Mouse (Mus musculus) forebrain, embryonic 14.5 days (tissue): Measurements from ENCODE around the gene Smok2b. TPM values are rescaled to one million over a fixed set of nuclear protein-coding genes. Genes with fewer than 3 reads are reported as not detected.
"Not testable (repeated sequence)": the region's sequence is repeated elsewhere in the genome, so short reads cannot be mapped to it uniquely, and the experiment has no call there.

Source experiments
- ATAC-seq: fragments of 200-750 bp; cut with Nextera tagmentation; 2 replicates; pipeline ENCODE4 v1.8.0; 2017; ENCODE audit warnings: mild to moderate bottlenecking, moderate library complexity
- DNase-seq: peaks from one replicate; pipeline ENCODE4 v3.0.0-alpha.2; 2015; ENCODE audit warnings: low spot score
- H3K27ac ChIP-seq: fragments of 300-500 bp; sonication (generic); 2 replicates; pipeline ENCODE4 v1.5.1; 2014; ENCODE audit warnings: low read depth, mild to moderate bottlenecking, control low read depth, low read length, moderate library complexity
- H3K27me3 ChIP-seq: fragments of 300-500 bp; sonication (generic); replicated peaks from 2 replicates; pipeline ENCODE4 v1.6.1; 2014; ENCODE audit warnings: low read length, control low read depth, mixed read lengths; ENCODE audit not compliant: control insufficient read depth, insufficient read depth
- H3K36me3 ChIP-seq: fragments of 300-500 bp; sonication (generic); 2 replicates; pipeline ENCODE4 v1.6.1; 2014; ENCODE audit warnings: low read length, control low read depth; ENCODE audit not compliant: control insufficient read depth, insufficient read depth
- H3K4me1 ChIP-seq: fragments of 300-500 bp; sonication (generic); 2 replicates; pipeline ENCODE4 v1.6.1; 2014; ENCODE audit warnings: antibody characterized with exemption, low read length, control low read depth; ENCODE audit not compliant: control insufficient read depth, insufficient read depth
- H3K4me2 ChIP-seq: fragments of 300-500 bp; sonication (generic); 2 replicates; pipeline ENCODE4 v1.6.1; 2014; ENCODE audit warnings: mild to moderate bottlenecking, control low read depth, low read length
- H3K4me3 ChIP-seq: fragments of 300-500 bp; sonication (generic); 2 replicates; pipeline ENCODE4 v1.5.1; 2014; ENCODE audit warnings: low read depth, low read length, control low read depth
- H3K9ac ChIP-seq: fragments of 300-500 bp; sonication (generic); 2 replicates; pipeline ENCODE4 v1.6.1; 2014; ENCODE audit warnings: mild to moderate bottlenecking, low read length, control low read depth, moderate library complexity
- H3K9me3 ChIP-seq: fragments of 300-500 bp; sonication (generic); replicated peaks from 2 replicates; pipeline ENCODE4 v1.6.1; 2016; ENCODE audit warnings: low read length, control low read depth, mixed read lengths; ENCODE audit not compliant: control insufficient read depth
- WGBS: fragments of 180-500 bp; shearing (Covaris S2); extraction: QIAGEN DNeasy Blood & Tissue Kit; methylation state at CpG from one replicate; pipeline ENCODE4 v1.1.7; 2014; 5-methylcytosine and 5-hydroxymethylcytosine counted together
- polyA plus RNA-seq: library from polyadenylated mRNA; unstranded; fragments of >200 nt; fragmentation: Nextera tagmentation; extraction: Ambion mirVana; gene quantifications from 2 replicates; pipeline ENCODE4 v1.2.1, GENCODE M21; 2014

Smok2b gene
- polyA plus RNA-seq, 1 experiment from 2014 or later = not detected

DNA sequence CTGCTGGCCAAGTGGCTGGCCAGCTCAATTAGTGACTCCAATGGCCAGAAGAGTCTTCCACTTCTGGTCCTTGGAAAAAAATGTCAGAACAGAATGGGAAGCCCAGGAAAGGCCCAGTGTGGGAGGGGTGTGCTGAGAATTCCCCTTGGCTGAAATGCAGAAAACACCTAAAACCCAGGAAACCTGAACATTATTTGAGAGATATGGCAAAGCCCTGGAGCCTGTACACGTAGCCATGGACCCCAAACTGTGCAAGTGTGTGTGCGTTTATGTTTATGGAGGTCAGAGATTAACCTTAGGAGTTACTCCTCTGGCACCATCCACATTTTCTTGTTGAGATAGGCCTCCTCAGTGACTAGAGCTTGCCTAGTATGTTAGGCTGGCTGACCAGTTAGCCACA, 31.2 kb upstream of the Smok2b start:
- 94% methylated on average over 2 of the region's 2 CpGs for WGBS
- H3K27me3 ChIP-seq, H3K4me2 ChIP-seq, H3K4me3 ChIP-seq, H3K4me1 ChIP-seq, H3K27ac ChIP-seq, H3K36me3 ChIP-seq, ATAC-seq, H3K9ac ChIP-seq, DNase-seq: not testable (repeated sequence)
- H3K9me3 ChIP-seq = peaks cover 20% of the 10 kb centered on the region

DNA sequence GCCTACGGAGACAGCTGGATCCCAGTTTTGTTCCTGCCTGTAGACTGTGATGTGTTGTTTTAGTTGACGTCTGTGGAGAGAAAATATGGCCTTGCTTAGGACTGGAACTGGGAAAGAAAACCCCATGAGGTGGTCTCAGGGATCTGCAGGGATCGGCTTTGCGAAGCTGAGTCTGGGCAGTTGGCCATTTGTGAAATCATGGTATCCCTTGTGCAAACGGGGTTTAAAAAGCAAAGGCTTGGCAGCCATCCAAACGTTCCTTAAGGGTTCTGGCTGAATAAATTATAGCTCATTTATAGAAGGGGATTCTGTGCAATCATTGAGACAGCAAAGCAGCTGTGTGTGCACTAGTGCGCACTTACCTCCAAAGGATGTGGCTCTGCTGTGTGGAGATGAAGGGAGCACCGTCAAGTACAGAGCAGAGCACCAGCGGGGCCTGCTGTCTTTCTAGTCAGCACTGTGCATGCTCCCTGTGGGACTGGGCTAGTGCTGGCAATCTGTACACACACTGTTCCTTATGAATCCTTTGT, 30.1 kb upstream of the Smok2b start:
- not testable (repeated sequence) for H3K4me2 ChIP-seq, H3K36me3 ChIP-seq, H3K9ac ChIP-seq, H3K27ac ChIP-seq, H3K4me3 ChIP-seq, H3K27me3 ChIP-seq, H3K4me1 ChIP-seq
- peaks cover 20% of the 10 kb centered on the region for H3K9me3 ChIP-seq
- ATAC-seq (peak; percentile 87), DNase-seq (peak; percentile 82)
- 65% methylated on average over 8 of the region's 9 CpGs for WGBS

DNA sequence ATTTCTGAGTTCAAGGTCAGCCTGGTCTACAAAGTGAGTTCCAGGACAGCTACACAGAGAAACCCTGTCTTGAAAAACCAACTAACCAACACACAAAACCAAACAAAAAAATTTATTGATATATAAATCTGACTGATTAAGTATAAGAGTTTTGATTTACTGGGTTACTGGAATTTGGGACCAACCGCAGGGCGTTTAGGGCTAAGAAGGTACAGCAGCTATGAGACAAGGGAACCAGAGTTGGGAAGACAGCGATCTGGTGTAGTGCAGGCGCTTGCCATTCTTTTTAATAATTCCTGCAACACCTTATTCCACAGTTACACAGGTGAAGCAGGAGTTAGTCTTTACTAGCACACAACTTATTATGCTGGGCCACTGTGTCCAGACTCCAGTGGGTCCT, 28.5 kb upstream of the Smok2b start:
- peaks cover 12% of the 10 kb centered on the region for H3K9me3 ChIP-seq
- WGBS = 96% methylated on average over 4 of the region's 4 CpGs
- not testable (repeated sequence) for ATAC-seq

DNA sequence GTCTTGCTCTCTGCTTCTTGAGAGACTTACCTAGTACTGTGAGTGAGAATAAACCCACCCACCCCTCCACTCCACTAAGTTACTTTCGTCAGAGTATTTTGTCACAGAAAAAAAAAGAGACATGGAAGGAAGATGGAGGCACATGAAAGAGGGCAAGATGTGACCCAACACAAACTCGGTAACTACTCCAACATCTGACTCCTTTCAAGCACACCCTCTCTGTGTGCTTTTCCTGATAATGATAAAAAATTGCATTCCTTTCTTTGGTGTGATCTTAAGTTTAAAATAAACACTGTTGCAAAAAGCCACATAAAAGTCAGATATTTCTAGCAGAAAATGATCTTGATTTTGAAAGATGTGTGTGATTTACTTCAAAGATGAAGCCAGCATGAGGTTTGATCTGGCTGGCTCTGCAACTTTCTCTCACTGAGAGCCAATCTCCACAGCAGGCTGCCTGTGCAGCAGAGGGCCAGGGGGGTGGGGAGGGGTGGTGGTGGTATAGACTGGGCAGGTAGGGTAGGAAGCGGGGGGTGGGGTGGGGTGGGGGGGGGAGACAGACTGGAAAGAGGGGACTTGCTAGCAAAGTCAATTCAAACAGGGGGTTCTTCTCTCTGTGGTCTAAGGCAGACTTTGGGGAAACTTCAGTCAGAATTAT, 27.5 kb upstream of the Smok2b start:
- not testable (repeated sequence) for H3K27me3 ChIP-seq, ATAC-seq, H3K4me2 ChIP-seq, DNase-seq, H3K9ac ChIP-seq, H3K36me3 ChIP-seq, H3K4me1 ChIP-seq, H3K4me3 ChIP-seq, H3K27ac ChIP-seq
- 77% methylated on average over 2 of the region's 3 CpGs for WGBS
- peaks cover 16% of the 10 kb centered on the region for H3K9me3 ChIP-seq

More for the DNA sequence above, 28.5 kb upstream of the Smok2b start:
- H3K27me3 ChIP-seq, DNase-seq, H3K4me2 ChIP-seq, H3K9ac ChIP-seq, H3K4me1 ChIP-seq, H3K27ac ChIP-seq, H3K4me3 ChIP-seq, H3K36me3 ChIP-seq: not testable (repeated sequence)

DNA sequence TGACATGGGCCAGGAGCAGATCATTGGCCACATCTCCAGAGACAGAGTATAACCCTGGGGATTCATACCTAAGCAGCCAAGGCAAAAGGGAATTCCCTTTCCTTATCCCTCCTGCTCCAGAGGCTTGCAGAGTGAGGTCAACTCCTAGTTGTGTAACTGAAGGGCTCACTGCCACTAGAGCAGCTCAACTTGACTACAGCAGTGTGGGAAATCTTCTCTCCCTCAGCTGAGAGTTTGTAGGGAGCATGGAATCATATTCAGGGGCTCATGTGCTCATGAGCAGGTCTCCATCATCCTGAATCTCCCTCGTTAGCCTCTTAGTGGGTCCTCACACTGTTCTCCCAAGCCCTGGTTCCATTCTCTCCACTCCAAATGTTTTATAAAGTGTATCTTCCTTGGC, 24.8 kb upstream of the Smok2b start:
- not testable (repeated sequence) for H3K27me3 ChIP-seq, H3K27ac ChIP-seq, H3K4me2 ChIP-seq, H3K4me1 ChIP-seq, DNase-seq, ATAC-seq, H3K9ac ChIP-seq, H3K4me3 ChIP-seq, H3K36me3 ChIP-seq
- 81% methylated on average over 1 of the region's 1 CpGs for WGBS
- peaks cover 20% of the 10 kb centered on the region for H3K9me3 ChIP-seq

DNA sequence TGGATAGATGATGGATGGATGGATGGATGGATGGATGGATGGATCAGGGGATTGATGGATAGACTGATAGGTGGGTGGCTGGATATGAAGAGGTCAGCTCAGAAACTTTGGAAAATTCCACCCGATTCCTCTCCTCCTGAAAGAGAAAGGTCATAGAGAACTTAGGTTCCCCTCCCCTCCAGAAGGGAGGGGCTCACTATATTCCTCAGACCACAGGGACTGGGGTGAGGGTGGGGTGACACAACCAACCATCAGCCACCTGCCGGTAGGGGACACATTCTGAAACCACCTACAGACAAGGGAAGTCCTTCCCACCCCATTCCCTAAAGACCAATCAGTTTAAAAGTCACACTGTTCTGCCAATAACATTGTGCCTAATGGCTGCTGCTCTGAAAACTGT, 23.6 kb upstream of the Smok2b start:
- H3K4me3 ChIP-seq = no peak overlapping the region
- ATAC-seq (no peak), DNase-seq (no peak)
- no peak overlapping the region for H3K27ac ChIP-seq
- H3K9ac ChIP-seq = no peak overlapping the region
- H3K36me3 ChIP-seq = no peaks in the 10 kb centered on the region
- H3K9me3 ChIP-seq = peaks cover 16% of the 10 kb centered on the region
- WGBS = 89% methylated on average over 2 of the region's 2 CpGs
- H3K27me3 ChIP-seq = no peaks in the 10 kb centered on the region
- no peak overlapping the region for H3K4me2 ChIP-seq
- no peaks in the 10 kb centered on the region for H3K4me1 ChIP-seq

DNA sequence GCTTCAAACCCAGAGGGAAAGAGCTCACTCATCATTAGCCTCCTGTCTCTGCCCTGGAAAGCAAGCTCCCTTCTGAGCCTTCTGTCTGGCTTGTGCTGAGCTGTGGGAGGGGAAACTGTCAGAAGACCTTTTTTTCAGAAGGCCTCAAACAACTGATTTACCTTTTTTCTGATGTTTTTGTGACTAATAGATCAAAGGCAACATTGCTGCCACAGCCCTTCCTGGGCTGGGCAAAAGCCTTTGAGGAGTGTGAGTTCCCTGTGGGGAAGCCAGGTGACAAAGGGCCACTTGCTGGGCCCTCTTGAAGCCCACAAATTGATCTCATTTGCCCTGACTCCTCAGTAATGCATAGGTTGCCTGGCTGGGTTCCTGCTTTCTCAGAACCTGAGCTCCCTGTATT, 21.6 kb upstream of the Smok2b start:
- not testable (repeated sequence) for DNase-seq, H3K27ac ChIP-seq, H3K36me3 ChIP-seq, H3K9ac ChIP-seq, ATAC-seq, H3K27me3 ChIP-seq, H3K4me3 ChIP-seq, H3K4me1 ChIP-seq, H3K4me2 ChIP-seq
- peaks cover 36% of the 10 kb centered on the region for H3K9me3 ChIP-seq

DNA sequence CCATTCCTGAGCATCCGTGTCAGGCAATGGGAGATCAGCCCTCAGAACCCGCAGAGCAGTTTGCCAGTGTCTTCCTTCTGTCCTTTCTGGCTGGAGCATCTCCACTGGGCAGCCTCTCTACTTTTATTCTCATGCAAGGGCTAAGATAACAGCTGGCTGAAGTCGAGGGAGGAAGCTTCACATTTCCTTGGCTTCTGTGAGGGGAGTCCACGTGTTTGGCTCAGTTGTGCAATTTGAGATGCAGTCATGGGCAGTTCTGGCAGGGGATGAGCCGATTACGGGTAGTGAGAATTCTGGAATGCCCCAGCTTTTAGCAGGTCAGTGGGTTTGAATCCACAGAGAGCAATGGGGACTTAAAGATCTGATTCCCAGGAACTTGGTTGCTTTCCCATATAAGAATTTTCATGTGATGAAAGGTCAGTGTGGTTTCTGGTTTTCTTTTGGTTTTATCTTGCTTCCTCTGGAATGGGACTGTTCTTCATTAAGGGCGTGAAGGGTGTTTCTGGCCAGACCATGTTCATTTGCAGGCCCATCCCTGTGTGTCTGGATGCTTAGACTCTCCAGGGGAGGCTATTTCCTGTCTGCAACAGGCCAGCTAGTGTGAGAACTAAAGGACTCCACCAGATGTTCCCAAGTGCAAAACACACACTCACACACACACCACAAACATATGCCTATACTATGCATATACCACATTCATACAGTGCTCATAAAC, 17.8 kb upstream of the Smok2b start:
- Histone ChIP-seq H3K4me1 (no peaks in the 10 kb centered on the region), H3K9ac (no peak overlapping the region), H3K4me3 (no peak overlapping the region), H3K9me3 (peaks cover 68% of the 10 kb centered on the region), H3K36me3 (no peaks in the 10 kb centered on the region), H3K27me3 (no peaks in the 10 kb centered on the region), H3K27ac (no peak overlapping the region), H3K4me2 (no peak overlapping the region)
- WGBS = 69% methylated on average over 7 of the region's 7 CpGs
- DNase-seq (no peak), ATAC-seq (no peak)

DNA sequence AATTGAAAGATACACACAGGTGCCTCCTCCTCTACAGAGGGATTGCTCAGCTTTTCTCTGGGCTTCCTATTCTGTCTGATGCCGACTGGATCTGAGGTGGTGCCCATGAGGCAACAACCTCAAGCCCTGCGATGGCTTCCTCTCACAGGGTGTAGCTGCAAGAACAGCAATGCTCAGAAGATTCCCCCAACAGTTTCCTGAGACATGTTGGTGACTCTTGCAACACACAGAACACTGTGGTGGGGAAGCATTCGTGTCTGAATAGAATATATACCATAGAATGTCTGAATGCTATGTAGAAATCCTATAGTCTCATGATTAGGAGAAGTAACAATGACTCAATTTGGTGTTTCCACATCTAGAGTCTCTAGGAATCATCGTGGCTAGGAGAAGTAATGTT, 15.9 kb upstream of the Smok2b start:
- H3K4me2 ChIP-seq = no peak overlapping the region
- ATAC-seq (no peak), DNase-seq (no peak)
- no peaks in the 10 kb centered on the region for H3K4me1 ChIP-seq
- H3K9me3 ChIP-seq = peaks cover 82% of the 10 kb centered on the region
- H3K36me3 ChIP-seq = no peaks in the 10 kb centered on the region
- no peaks in the 10 kb centered on the region for H3K27me3 ChIP-seq
- H3K9ac ChIP-seq = no peak overlapping the region
- H3K4me3 ChIP-seq = no peak overlapping the region
- H3K27ac ChIP-seq = no peak overlapping the region
- WGBS = 65% methylated on average over 4 of the region's 4 CpGs
